Mouse (Mus musculus): ENCODE results near the gene St6gal1. TPM values are rescaled to one million over a fixed set of nuclear protein-coding genes. Genes with fewer than 3 reads are reported as not detected.
A peak's percentile ranks its signal among the peaks of the same experiment; 100 is the strongest.

St6gal1 gene
- polyA plus RNA-seq, 1 experiment from 2014 or later, result 7.7 TPM

DNA sequence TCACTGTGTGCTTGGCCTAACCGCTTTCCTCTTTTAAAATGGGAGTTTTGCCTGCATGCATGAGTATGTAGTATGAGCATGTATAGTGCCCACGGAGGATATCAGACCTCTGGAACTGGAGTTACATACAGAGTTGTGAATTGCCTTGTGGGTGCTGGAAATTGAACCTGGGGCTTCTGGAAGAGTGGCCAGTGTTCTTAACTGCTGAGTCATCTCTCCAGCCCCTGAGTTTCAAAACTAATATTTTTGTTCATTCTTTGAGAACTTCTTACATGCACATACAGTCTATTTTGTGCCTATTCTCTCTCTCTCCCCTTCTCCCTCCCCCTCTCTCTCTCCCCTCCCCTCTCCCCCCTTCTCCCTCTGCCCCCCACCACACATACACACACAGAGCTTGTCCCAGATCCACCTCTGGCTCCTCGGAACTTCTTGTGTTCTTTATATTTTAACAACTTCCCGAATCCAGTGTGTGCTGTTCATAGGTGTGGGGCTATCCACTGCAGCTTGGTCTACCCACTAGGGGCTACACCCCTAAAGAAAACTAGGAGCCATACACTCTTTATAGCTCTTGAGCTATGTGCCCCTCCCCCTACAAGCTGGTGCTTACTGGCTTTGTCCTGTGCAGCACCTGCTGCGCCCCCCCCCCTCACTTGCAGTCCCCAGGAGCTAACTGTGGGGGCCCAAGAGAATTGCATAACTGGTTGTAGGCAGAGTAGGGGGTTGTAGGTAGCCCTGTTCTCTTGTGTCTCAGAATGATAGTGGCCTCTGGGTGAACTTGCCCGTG, 100.5 kb downstream of the St6gal1 start:
- Histone ChIP-seq H3K4me2 (replicated peaks; ENCODE audit: low read depth) (no peak overlapping the region), H3K4me1 (replicated peaks; ENCODE audit: control insufficient read depth, insufficient read depth) (no peaks in the 10 kb centered on the region), H3K9me3 (ENCODE audit: control insufficient read depth, low read length) (no peaks in the 10 kb centered on the region), H3K36me3 (ENCODE audit: control insufficient read depth, insufficient read depth, low read length) (no peaks in the 10 kb centered on the region; the same call in 1 of the 2 replicates), H3K27ac (replicated peaks) (no peak overlapping the region), H3K4me3 (ENCODE audit: low read depth, low read length) (no peak overlapping the region), H3K9ac (ENCODE audit: low read length) (no peak overlapping the region), H3K27me3 (ENCODE audit: control insufficient read depth, insufficient read depth, low read length) (no peaks in the 10 kb centered on the region)
- no peak for TF ChIP-seq CTCF (IDR thresholded peaks at IDR 0.05; ENCODE audit: low read depth)
- TF ChIP-seq EP300 (optimal IDR thresholded peaks at IDR 0.05), result no peak
- ATAC-seq (ENCODE audit: low FRiP score, low TSS enrichment) (0 out of 2 replicates have a peak, but pooled peaks have one; percentile 27), DNase-seq (ENCODE audit: low spot score) (no peak)
- 74% methylated on average over 6 of the region's 6 CpGs for WGBS

DNA sequence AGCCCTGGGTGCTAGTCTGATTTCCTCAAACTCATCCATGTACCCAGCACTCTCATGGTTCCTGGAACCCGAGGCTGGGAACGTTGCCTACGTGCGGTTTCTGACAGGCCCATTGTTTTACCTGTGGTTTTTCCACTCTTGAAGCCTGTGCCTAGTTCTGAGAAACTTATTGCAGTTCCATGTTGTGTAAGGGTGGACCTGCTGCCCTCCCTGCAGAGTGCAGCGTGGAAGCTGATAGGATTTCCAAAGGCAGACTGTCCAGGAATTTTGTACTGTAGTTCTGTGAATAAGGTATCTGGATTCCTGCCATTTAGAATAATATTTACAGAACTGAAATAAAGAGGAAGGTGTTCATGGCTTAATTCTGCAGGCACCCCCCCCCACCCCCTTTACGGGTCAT, 102.1 kb downstream of the St6gal1 start:
- 38% methylated on average over 6 of the region's 6 CpGs for WGBS
- no peak overlapping the region for H3K4me2 ChIP-seq (replicated peaks; ENCODE audit: low read depth)
- peak; percentile 82 for ATAC-seq (ENCODE audit: low FRiP score, low TSS enrichment)
- H3K9me3 ChIP-seq (ENCODE audit: control insufficient read depth, low read length), result no peaks in the 10 kb centered on the region
- no peak for TF ChIP-seq EP300 (optimal IDR thresholded peaks at IDR 0.05)
- no peak for TF ChIP-seq CTCF (IDR thresholded peaks at IDR 0.05; ENCODE audit: low read depth)
- H3K36me3 ChIP-seq (ENCODE audit: control insufficient read depth, insufficient read depth, low read length), result no peaks in the 10 kb centered on the region; the same call in 1 of the 2 replicates
- no peaks in the 10 kb centered on the region for H3K4me1 ChIP-seq (replicated peaks; ENCODE audit: control insufficient read depth, insufficient read depth)
- DNase-seq (ENCODE audit: low spot score), result peak; percentile 42
- no peak overlapping the region for H3K9ac ChIP-seq (ENCODE audit: low read length)
- no peak overlapping the region for H3K4me3 ChIP-seq (ENCODE audit: low read depth, low read length)
- H3K27me3 ChIP-seq (ENCODE audit: control insufficient read depth, insufficient read depth, low read length), result no peaks in the 10 kb centered on the region
- no peak overlapping the region for H3K27ac ChIP-seq (replicated peaks)

DNA sequence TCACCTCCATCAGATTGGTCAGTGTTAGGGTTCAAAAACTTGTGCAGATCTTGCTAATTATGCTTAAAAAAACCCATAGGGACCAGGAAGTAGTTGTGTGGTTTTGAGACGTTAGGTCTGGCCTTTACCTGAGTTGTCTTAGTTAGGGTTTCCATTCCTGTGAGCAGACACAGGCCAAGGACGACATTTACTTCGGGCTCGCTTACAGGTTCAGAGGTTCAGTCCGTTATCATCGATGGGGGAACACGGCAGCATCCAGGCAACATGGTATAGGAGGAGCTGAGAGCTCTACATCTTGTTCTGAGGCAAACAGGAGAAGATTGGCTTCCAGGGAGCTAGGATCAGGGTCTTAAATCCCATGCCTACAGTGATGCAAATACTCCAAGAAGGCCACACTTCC, 102.7 kb downstream of the St6gal1 start:
- Histone ChIP-seq H3K4me2 (replicated peaks; ENCODE audit: low read depth) (no peak overlapping the region), H3K9me3 (ENCODE audit: control insufficient read depth, low read length) (no peaks in the 10 kb centered on the region), H3K27me3 (ENCODE audit: control insufficient read depth, insufficient read depth, low read length) (no peaks in the 10 kb centered on the region), H3K36me3 (ENCODE audit: control insufficient read depth, insufficient read depth, low read length) (no peaks in the 10 kb centered on the region; the same call in 1 of the 2 replicates), H3K4me1 (replicated peaks; ENCODE audit: control insufficient read depth, insufficient read depth) (no peaks in the 10 kb centered on the region), H3K27ac (replicated peaks) (no peak overlapping the region), H3K9ac (ENCODE audit: low read length) (no peak overlapping the region), H3K4me3 (ENCODE audit: low read depth, low read length) (no peak overlapping the region)
- ATAC-seq (ENCODE audit: low FRiP score, low TSS enrichment), result no peak
- WGBS, result 83% methylated on average over 7 of the region's 7 CpGs
- DNase-seq (ENCODE audit: low spot score), result no peak
- no peak for TF ChIP-seq EP300 (optimal IDR thresholded peaks at IDR 0.05)
- TF ChIP-seq CTCF (IDR thresholded peaks at IDR 0.05; ENCODE audit: low read depth), result no peak

DNA sequence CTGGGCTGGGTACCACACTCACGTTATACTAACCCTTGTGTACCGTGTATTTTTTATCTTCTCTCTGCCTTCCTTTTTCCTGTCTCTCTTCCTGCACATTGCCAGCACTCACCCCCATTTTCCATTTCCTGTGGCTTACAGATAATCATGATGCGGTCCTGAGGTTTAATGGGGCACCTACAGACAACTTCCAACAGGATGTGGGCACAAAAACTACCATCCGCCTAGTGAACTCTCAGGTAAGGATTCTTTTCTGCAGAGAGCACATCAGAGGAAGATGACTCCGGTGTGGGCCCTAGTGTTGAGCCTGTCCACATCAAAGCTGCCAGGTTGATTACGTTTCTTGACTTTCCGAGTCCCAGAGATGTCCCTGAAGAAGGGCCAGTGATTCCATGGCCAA, 103.7 kb downstream of the St6gal1 start:
- Histone ChIP-seq H3K27ac (replicated peaks) (no peak overlapping the region), H3K4me1 (replicated peaks; ENCODE audit: control insufficient read depth, insufficient read depth) (no peaks in the 10 kb centered on the region), H3K9me3 (ENCODE audit: control insufficient read depth, low read length) (no peaks in the 10 kb centered on the region), H3K4me2 (replicated peaks; ENCODE audit: low read depth) (no peak overlapping the region), H3K9ac (ENCODE audit: low read length) (no peak overlapping the region), H3K36me3 (ENCODE audit: control insufficient read depth, insufficient read depth, low read length) (no peaks in the 10 kb centered on the region), H3K4me3 (ENCODE audit: low read depth, low read length) (no peak overlapping the region), H3K27me3 (ENCODE audit: control insufficient read depth, insufficient read depth, low read length) (no peaks in the 10 kb centered on the region)
- WGBS, result 91% methylated on average over 7 of the region's 7 CpGs
- ATAC-seq (ENCODE audit: low FRiP score, low TSS enrichment) (no peak), DNase-seq (ENCODE audit: low spot score) (no peak)
- TF ChIP-seq CTCF (IDR thresholded peaks at IDR 0.05; ENCODE audit: low read depth), result no peak
- no peak for TF ChIP-seq EP300 (optimal IDR thresholded peaks at IDR 0.05)

DNA sequence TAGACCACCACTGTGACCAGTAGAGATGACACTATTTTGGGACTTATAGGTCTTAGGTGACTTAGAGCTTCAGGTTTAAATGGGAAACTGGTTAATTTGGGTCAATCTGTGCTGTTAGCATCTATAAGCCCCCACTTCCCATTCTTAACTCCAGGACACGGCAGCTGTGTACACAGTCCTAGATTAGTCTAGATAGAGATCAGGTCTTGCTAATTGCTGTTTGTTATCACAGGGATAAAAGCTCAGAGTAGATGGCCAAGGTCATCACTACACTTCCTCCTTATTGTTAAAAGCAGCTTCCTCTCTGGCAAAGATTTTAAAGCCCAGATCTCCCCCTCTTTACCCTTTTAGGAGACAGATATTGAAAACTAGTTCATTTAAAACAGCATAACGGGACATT, 107.6 kb downstream of the St6gal1 start:
- DNase-seq (ENCODE audit: low spot score), result no peak
- TF ChIP-seq EP300 (optimal IDR thresholded peaks at IDR 0.05) (no peak), CTCF (IDR thresholded peaks at IDR 0.05; ENCODE audit: low read depth) (no peak)
- 46% methylated on average over 2 of the region's 2 CpGs for WGBS

GRCm38 (mm10) chr16:23332686-23333085, 108.1 kb downstream of the St6gal1 start:
- ATAC-seq (ENCODE audit: low FRiP score, low TSS enrichment), result no peak
- Histone ChIP-seq H3K9me3 (ENCODE audit: control insufficient read depth, low read length) (no peaks in the 10 kb centered on the region), H3K27ac (replicated peaks) (no peak overlapping the region), H3K9ac (ENCODE audit: low read length) (no peak overlapping the region), H3K4me1 (replicated peaks; ENCODE audit: control insufficient read depth, insufficient read depth) (no peaks in the 10 kb centered on the region), H3K27me3 (ENCODE audit: control insufficient read depth, insufficient read depth, low read length) (no peaks in the 10 kb centered on the region), H3K4me2 (replicated peaks; ENCODE audit: low read depth) (no peak overlapping the region), H3K4me3 (ENCODE audit: low read depth, low read length) (no peak overlapping the region), H3K36me3 (ENCODE audit: control insufficient read depth, insufficient read depth, low read length) (no peaks in the 10 kb centered on the region)
- no peak for DNase-seq (ENCODE audit: low spot score)
- TF ChIP-seq EP300 (optimal IDR thresholded peaks at IDR 0.05), result no peak
- no peak for TF ChIP-seq CTCF (IDR thresholded peaks at IDR 0.05; ENCODE audit: low read depth)
- WGBS, result 41% methylated on average over 6 of the region's 6 CpGs

More for the DNA sequence above, 107.6 kb downstream of the St6gal1 start:
- Histone ChIP-seq H3K4me3 (ENCODE audit: low read depth, low read length) (no peak overlapping the region), H3K27ac (replicated peaks) (no peak overlapping the region), H3K4me1 (replicated peaks; ENCODE audit: control insufficient read depth, insufficient read depth) (no peaks in the 10 kb centered on the region), H3K36me3 (ENCODE audit: control insufficient read depth, insufficient read depth, low read length) (no peaks in the 10 kb centered on the region), H3K27me3 (ENCODE audit: control insufficient read depth, insufficient read depth, low read length) (no peaks in the 10 kb centered on the region), H3K4me2 (replicated peaks; ENCODE audit: low read depth) (no peak overlapping the region), H3K9me3 (ENCODE audit: control insufficient read depth, low read length) (no peaks in the 10 kb centered on the region), H3K9ac (ENCODE audit: low read length) (no peak overlapping the region)
- no peak for ATAC-seq (ENCODE audit: low FRiP score, low TSS enrichment)

All from stomach, postnatal 0 days (tissue).